Mouse (Mus musculus) midbrain, embryonic 12.5 days (tissue): ENCODE measurements at regions not wholly inside any gene's neighbourhood (a gene's known extent, or its start where the extent isn't known, plus 50 kb on each side); places are given as distances from the start of the nearest gene placed in this dataset.
"Not testable (repeated sequence)": the region's sequence is repeated elsewhere in the genome, so short reads cannot be mapped to it uniquely, and the experiment has no call there.

Experiments
- ATAC-seq: fragments of 200-750 bp; cut with Nextera tagmentation; 2 replicates; pipeline ENCODE4 v1.8.0; 2017; ENCODE audit warnings: low read depth, moderate TSS enrichment, moderate library complexity; ENCODE audit not compliant: low FRiP score
- H3K27ac ChIP-seq: fragments of 300-500 bp; sonication (generic); replicated peaks from 2 replicates; pipeline ENCODE4 v1.5.1; 2016; ENCODE audit warnings: mild to moderate bottlenecking
- H3K27me3 ChIP-seq: fragments of 300-500 bp; sonication (generic); 2 replicates; pipeline ENCODE4 v1.6.1; 2016; ENCODE audit warnings: mild to moderate bottlenecking
- H3K36me3 ChIP-seq: fragments of 300-500 bp; sonication (generic); 2 replicates; pipeline ENCODE4 v1.6.1; 2016
- H3K4me1 ChIP-seq: fragments of 300-500 bp; sonication (generic); 2 replicates; pipeline ENCODE4 v1.6.1; 2016
- H3K4me2 ChIP-seq: fragments of 300-500 bp; sonication (generic); replicated peaks from 2 replicates; pipeline ENCODE4 v1.6.1; 2016; ENCODE audit warnings: mild to moderate bottlenecking, moderate library complexity
- H3K4me3 ChIP-seq: fragments of 300-500 bp; sonication (generic); 2 replicates; pipeline ENCODE4 v1.5.1; 2016; ENCODE audit warnings: mild to moderate bottlenecking
- H3K9ac ChIP-seq: fragments of 300-500 bp; sonication (generic); replicated peaks from 2 replicates; pipeline ENCODE4 v1.6.1; 2016; ENCODE audit warnings: mild to moderate bottlenecking, moderate library complexity
- H3K9me3 ChIP-seq: fragments of 300-500 bp; sonication (generic); 2 replicates; pipeline ENCODE4 v1.6.1; 2016; ENCODE audit warnings: mild to moderate bottlenecking
- WGBS: fragments of 180-500 bp; shearing (Covaris S2); methylation state at CpG from one replicate; pipeline ENCODE4 v1.1.7; 2016; 5-methylcytosine and 5-hydroxymethylcytosine counted together

GRCm38 (mm10) chr2:63706643-63707042, 391.2 kb downstream of the Fign start:
- H3K36me3 ChIP-seq = no peaks in the 10 kb centered on the region
- ATAC-seq = no peak
- H3K4me1 ChIP-seq = peaks cover 21% of the 10 kb centered on the region
- H3K4me3 ChIP-seq = no peak overlapping the region
- H3K9ac ChIP-seq = no peak overlapping the region
- H3K27me3 ChIP-seq = no peaks in the 10 kb centered on the region
- no peak overlapping the region for H3K4me2 ChIP-seq
- no peaks in the 10 kb centered on the region for H3K9me3 ChIP-seq
- no peak overlapping the region for H3K27ac ChIP-seq

DNA sequence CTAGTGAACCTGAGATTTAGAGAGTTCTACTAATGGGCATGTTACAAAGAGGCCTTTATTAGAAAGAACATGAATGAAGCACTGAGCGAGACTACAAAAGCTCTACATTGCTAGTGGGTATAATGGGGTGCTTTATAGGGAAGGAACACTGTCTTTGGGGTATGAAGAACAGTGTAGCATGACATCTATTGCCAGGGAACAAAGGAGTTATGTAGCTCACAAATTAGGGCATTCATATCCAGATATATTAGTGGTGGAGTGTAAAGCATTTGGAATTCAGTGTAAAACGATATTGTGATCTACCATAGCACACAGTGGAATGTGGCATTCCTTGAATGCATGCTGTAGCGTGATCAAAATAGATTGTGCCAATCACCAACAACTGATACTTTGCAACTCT, 391.7 kb downstream of the Fign start:
- no peaks in the 10 kb centered on the region for H3K27me3 ChIP-seq
- no peak for ATAC-seq
- 72% methylated on average over 3 of the region's 3 CpGs for WGBS
- no peak overlapping the region for H3K4me2 ChIP-seq
- H3K4me1 ChIP-seq = peaks cover 21% of the 10 kb centered on the region
- no peak overlapping the region for H3K27ac ChIP-seq
- H3K4me3 ChIP-seq = no peak overlapping the region
- H3K9ac ChIP-seq = no peak overlapping the region
- no peaks in the 10 kb centered on the region for H3K9me3 ChIP-seq
- H3K36me3 ChIP-seq = no peaks in the 10 kb centered on the region

DNA sequence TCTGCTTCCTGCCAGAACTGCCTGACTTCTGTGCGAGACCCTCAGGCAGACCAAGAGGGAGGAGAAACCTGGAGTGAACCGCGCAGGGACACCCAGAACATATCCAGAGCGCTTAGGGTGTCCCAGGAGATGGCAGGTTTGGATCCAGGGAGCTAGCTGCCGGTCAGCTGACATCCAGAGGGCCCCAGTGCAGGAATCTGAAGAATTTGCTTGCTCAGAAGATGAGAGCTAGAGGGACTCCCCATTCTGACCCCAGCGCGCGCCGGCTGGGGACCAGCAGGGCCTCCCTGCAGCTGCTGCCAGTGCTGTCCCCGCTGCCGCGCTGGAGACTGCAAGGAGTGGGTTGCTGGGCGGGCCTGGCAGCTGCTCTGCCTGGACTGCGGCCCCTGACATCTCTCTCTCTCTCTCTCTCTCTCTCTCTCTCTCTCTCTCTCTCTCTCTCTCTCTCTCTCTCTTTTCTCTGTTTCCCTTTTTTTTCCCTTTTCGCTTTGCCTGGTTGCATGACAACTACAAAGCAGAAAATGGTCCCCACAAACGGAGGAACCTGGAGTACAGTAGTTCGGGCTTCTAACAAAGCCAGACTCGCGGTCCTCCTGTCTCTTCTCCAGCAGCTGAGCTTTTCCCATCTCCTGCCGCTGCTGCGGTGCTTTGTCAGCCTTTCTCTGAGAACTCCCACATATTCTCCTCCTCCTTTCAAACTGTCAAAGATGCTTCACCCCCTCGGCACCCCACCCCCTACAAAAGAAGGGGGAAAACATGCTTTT, 395.3 kb downstream of the Fign start:
- Histone ChIP-seq H3K9ac (peak overlapping the region; percentile 48), H3K4me2 (peak overlapping the region; percentile 62), H3K9me3 (no peaks in the 10 kb centered on the region), H3K4me3 (peak overlapping the region; percentile 38), H3K27me3 (no peaks in the 10 kb centered on the region), H3K27ac (peak overlapping the region; percentile 81), H3K4me1 (peaks cover 21% of the 10 kb centered on the region), H3K36me3 (no peaks in the 10 kb centered on the region)
- 2% methylated on average over 22 of the region's 22 CpGs for WGBS
- ATAC-seq = peak; percentile 97

DNA sequence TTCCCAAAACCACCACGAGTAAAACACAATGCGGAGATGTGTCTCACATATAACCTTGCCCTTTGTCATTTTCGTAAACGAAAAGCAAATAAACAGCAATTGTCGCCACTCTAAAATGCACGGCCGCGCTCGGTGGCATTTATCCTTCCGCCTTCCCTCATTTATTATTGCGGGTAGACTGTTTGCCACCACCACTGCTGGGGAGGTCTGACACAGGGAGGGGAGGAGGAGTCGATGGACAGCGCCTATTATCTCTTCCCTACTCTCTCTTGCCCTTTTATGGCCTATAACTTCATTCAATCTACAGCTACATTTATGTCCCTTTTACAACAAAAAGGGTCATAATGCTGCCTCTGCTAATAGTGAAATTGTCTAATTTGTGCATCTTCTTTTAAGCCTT, 396.0 kb downstream of the Fign start:
- Histone ChIP-seq H3K27ac (peak overlapping the region; percentile 81), H3K9me3 (no peaks in the 10 kb centered on the region), H3K27me3 (no peaks in the 10 kb centered on the region), H3K36me3 (no peaks in the 10 kb centered on the region), H3K4me3 (peak overlapping the region; percentile 38), H3K4me1 (peaks cover 21% of the 10 kb centered on the region), H3K9ac (peak overlapping the region; percentile 48; the same call in 1 of the 2 replicates), H3K4me2 (peak overlapping the region; percentile 62)
- ATAC-seq = peak; percentile 34; the same call in 1 of the 2 replicates
- 15% methylated on average over 13 of the region's 13 CpGs for WGBS

DNA sequence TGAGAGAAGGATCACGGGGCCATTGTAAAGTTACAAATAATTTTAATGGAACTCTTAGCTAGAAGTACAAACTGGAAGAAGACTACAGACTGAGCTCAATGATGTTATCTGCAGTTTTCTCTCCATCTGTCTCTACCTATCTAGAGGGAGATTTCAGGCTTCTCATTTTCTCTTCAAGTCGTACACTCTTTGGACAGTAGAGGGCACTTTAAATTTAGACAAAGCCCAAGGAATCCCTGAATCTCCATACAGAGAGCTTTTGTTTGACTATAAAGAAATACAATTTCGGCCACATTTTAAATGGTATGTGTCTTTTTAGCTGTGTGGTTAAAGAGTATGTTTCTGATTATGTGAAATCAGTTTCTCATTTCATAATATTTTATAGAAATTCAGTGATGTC, 397.6 kb downstream of the Fign start:
- Histone ChIP-seq H3K9me3 (no peaks in the 10 kb centered on the region), H3K27me3 (no peaks in the 10 kb centered on the region), H3K9ac (no peak overlapping the region), H3K27ac (no peak overlapping the region), H3K36me3 (no peaks in the 10 kb centered on the region), H3K4me1 (peaks cover 15% of the 10 kb centered on the region), H3K4me2 (no peak overlapping the region), H3K4me3 (no peak overlapping the region)
- ATAC-seq = no peak
- 16% methylated on average over 3 of the region's 3 CpGs for WGBS

DNA sequence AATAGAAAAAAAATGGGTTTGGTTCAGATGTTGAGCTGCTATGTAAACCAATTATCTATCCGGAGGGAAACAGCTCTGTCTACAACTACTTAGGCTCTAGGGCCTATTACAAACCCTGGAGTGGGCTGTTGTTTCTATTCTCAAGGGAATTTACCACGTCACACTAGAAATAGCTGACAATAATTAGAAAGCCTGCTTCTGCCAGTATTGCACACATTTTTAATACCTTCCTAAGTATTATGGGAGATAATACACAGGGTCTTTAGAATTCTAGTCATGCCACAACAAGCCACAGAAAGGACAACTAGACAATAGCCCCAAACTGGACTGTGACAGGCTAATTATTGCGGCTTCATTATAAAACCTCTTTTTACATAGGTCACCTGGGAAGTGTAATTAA, 428.1 kb downstream of the Fign start:
- no peak overlapping the region for H3K4me2 ChIP-seq
- ATAC-seq = peak; percentile 92
- H3K27ac ChIP-seq = no peak overlapping the region
- no peaks in the 10 kb centered on the region for H3K9me3 ChIP-seq
- H3K36me3 ChIP-seq = no peaks in the 10 kb centered on the region
- no peak overlapping the region for H3K9ac ChIP-seq
- no peak overlapping the region for H3K4me3 ChIP-seq
- H3K27me3 ChIP-seq = no peaks in the 10 kb centered on the region
- peaks cover 14% of the 10 kb centered on the region for H3K4me1 ChIP-seq
- WGBS = 37% methylated on average over 3 of the region's 3 CpGs

GRCm38 (mm10) chr2:63668784-63669183, 429.1 kb downstream of the Fign start:
- Histone ChIP-seq H3K9me3 (no peaks in the 10 kb centered on the region), H3K4me2 (no peak overlapping the region), H3K27me3 (no peaks in the 10 kb centered on the region), H3K9ac (no peak overlapping the region), H3K4me1 (peaks cover 14% of the 10 kb centered on the region), H3K4me3 (no peak overlapping the region), H3K36me3 (no peaks in the 10 kb centered on the region), H3K27ac (no peak overlapping the region)
- 62% methylated on average over 7 of the region's 7 CpGs for WGBS
- ATAC-seq = peak; percentile 16; the same call in 1 of the 2 replicates

DNA sequence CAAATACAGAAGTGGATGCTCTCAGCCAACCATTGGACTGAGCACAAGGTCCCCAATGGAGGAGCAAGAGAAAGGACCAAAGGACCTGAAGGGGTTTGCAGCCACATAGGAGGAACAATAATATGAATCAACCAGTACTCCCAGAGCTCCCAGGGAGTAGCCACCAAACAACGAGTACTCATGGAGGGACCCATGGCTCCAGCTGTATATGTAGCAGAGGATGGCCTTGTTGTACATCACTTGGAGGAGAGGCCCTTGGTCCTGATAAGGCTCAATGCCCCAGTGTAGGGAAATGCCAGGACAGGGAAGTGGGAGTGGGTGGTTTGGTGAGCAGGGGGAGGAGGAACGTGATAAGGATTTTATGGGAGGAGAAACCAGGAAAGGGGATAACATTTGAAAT, 437.9 kb downstream of the Fign start:
- not testable (repeated sequence) for ATAC-seq
- 96% methylated on average over 2 of the region's 2 CpGs for WGBS

More for the DNA sequence above, 437.9 kb downstream of the Fign start:
- H3K9ac ChIP-seq, H3K36me3 ChIP-seq, H3K27ac ChIP-seq, H3K9me3 ChIP-seq, H3K27me3 ChIP-seq, H3K4me1 ChIP-seq, H3K4me3 ChIP-seq, H3K4me2 ChIP-seq: not testable (repeated sequence)
